Mouse (Mus musculus) MEL (cell line): ENCODE measurements at regions not wholly inside any gene's neighbourhood (a gene's known extent, or its start where the extent isn't known, plus 50 kb on each side); places are given as distances from the start of the nearest gene placed in this dataset.

Experiments
- DNase-seq: peaks from one replicate; pipeline ENCODE4 v3.0.0; 2011; ENCODE audit warnings: low read depth, low spot score
- H3K27ac ChIP-seq: 2 replicates; pipeline ENCODE4 v1.5.1; 2012; ENCODE audit warnings: low read depth, mild to moderate bottlenecking, control low read depth, low read length, moderate library complexity; ENCODE audit not compliant: control insufficient read depth
- H3K27me3 ChIP-seq, 2 experiments: fragments of 150-350 bp in 1 of 2; sonication (generic) in 1 of 2; 2 replicates each; pipeline ENCODE4 v1.6.1; 2012; ENCODE audit warnings: low read length in 2 of 2, mild to moderate bottlenecking in 2 of 2, improper control_type of control experiment in 1 of 2, moderate library complexity in 1 of 2; ENCODE audit not compliant: insufficient read depth in 2 of 2, control insufficient read depth in 1 of 2
- H3K36me3 ChIP-seq, 2 experiments: 2 replicates each; pipeline ENCODE4 v1.6.1; 2012 to 2014; ENCODE audit warnings: low read length in 2 of 2, improper control_type of control experiment in 1 of 2, inconsistent platforms in 1 of 2, mild to moderate bottlenecking in 1 of 2; ENCODE audit not compliant: insufficient read depth in 2 of 2, control insufficient read depth in 1 of 2
- H3K4me1 ChIP-seq, 2 experiments: fragments of 150-350 bp in 1 of 2; sonication (generic) in 1 of 2; 2 replicates each; pipeline ENCODE4 v1.6.1; 2012; ENCODE audit warnings: low read length in 2 of 2, improper control_type of control experiment in 1 of 2, mild to moderate bottlenecking in 1 of 2; ENCODE audit not compliant: insufficient read depth in 2 of 2, control insufficient read depth in 1 of 2
- H3K4me3 ChIP-seq, 2 experiments: fragments of 150-350 bp in 1 of 2; sonication (generic) in 1 of 2; 2 replicates each; pipeline ENCODE4 v1.5.1; 2012; ENCODE audit warnings: low read depth in 2 of 2, low read length in 2 of 2, mild to moderate bottlenecking in 2 of 2, moderate library complexity in 2 of 2, control low read depth in 1 of 2, improper control_type of control experiment in 1 of 2; ENCODE audit not compliant: control insufficient read depth in 1 of 2, insufficient read depth in 1 of 2
- H3K79me2 ChIP-seq: 2 replicates; pipeline ENCODE4 v1.6.1; 2012; ENCODE audit warnings: mild to moderate bottlenecking, low read length, moderate library complexity; ENCODE audit not compliant: control insufficient read depth, poor library complexity, insufficient read depth
- H3K9ac ChIP-seq: 2 replicates; pipeline ENCODE4 v1.6.1; 2012; ENCODE audit warnings: low read depth, mild to moderate bottlenecking, control low read depth, low read length, moderate library complexity; ENCODE audit not compliant: control insufficient read depth, poor library complexity, severe bottlenecking
- H3K9me3 ChIP-seq: fragments of 150-350 bp; sonication (generic); replicated peaks from 2 replicates; pipeline ENCODE4 v1.6.1; 2012; ENCODE audit warnings: mild to moderate bottlenecking, low read length, improper control_type of control experiment, moderate library complexity; ENCODE audit not compliant: insufficient read depth
- BHLHE40 ChIP-seq: IDR thresholded peaks from 2 replicates; pipeline ENCODE4 v1.6.1; 2012; ENCODE audit warnings: low read depth, mild to moderate bottlenecking, inconsistent platforms, low read length, improper control_type of control experiment, borderline replicate concordance
- CHD2 ChIP-seq: IDR thresholded peaks from 2 replicates; pipeline ENCODE4 v1.6.1; 2011; ENCODE audit warnings: low read length, improper control_type of control experiment
- ELF1 ChIP-seq: IDR thresholded peaks from 2 replicates; pipeline ENCODE4 v1.6.1; 2014; ENCODE audit warnings: low read depth, mild to moderate bottlenecking, inconsistent platforms, low read length, improper control_type of control experiment, moderate library complexity
- ETS1 ChIP-seq: IDR thresholded peaks from 2 replicates; pipeline ENCODE4 v1.6.1; 2012; ENCODE audit warnings: low read depth, mild to moderate bottlenecking, inconsistent platforms, low read length, improper control_type of control experiment, moderate library complexity
- GATA1 ChIP-seq: IDR thresholded peaks from 2 replicates; pipeline ENCODE4 v1.6.1; 2011; ENCODE audit warnings: low read depth, low read length, improper control_type of control experiment
- MEF2A ChIP-seq: IDR thresholded peaks from 2 replicates; pipeline ENCODE4 v1.6.1; 2014; ENCODE audit warnings: low read depth, mild to moderate bottlenecking, inconsistent platforms, low read length, improper control_type of control experiment; ENCODE audit not compliant: poor library complexity, insufficient replicate concordance, severe bottlenecking; ENCODE audit errors: extremely low read depth
- MYB ChIP-seq: IDR thresholded peaks from 2 replicates; pipeline ENCODE4 v1.6.1; 2011; ENCODE audit warnings: mild to moderate bottlenecking, low read depth, low read length, improper control_type of control experiment
- NELFE ChIP-seq: IDR thresholded peaks from 2 replicates; pipeline ENCODE4 v1.6.1; 2011; ENCODE audit warnings: low read depth, low read length, improper control_type of control experiment
- NRF1 ChIP-seq: IDR thresholded peaks from 2 replicates; pipeline ENCODE4 v1.6.1; 2014; ENCODE audit warnings: low read depth, mild to moderate bottlenecking, inconsistent platforms, low read length, improper control_type of control experiment, moderate library complexity; ENCODE audit not compliant: poor library complexity, insufficient read depth, severe bottlenecking
- POLR2A ChIP-seq, 2 experiments: IDR thresholded peaks; 2 replicates each; pipeline ENCODE4 v1.6.1; 2011 to 2012; ENCODE audit warnings: low read length in 2 of 2, mild to moderate bottlenecking in 2 of 2, control low read depth in 1 of 2, improper control_type of control experiment in 1 of 2, low read depth in 1 of 2, moderate library complexity in 1 of 2; ENCODE audit not compliant: control insufficient read depth in 1 of 2, insufficient read depth in 1 of 2, poor library complexity in 1 of 2
- POLR2AphosphoS2 ChIP-seq: IDR thresholded peaks from 2 replicates; pipeline ENCODE4 v1.6.1; 2011; ENCODE audit warnings: low read length, improper control_type of control experiment
- POLR2AphosphoS5 ChIP-seq: IDR thresholded peaks from 2 replicates; pipeline ENCODE4 v1.6.1; 2012; ENCODE audit warnings: low read depth, borderline replicate concordance, mild to moderate bottlenecking, inconsistent platforms, low read length, moderate library complexity, mixed read lengths
- RAD21 ChIP-seq: IDR thresholded peaks from 2 replicates; pipeline ENCODE4 v1.6.1; 2011; ENCODE audit warnings: mild to moderate bottlenecking, low read depth, low read length, improper control_type of control experiment
- RCOR1 ChIP-seq: IDR thresholded peaks from 2 replicates; pipeline ENCODE4 v1.6.1; 2012; ENCODE audit warnings: low read depth, mild to moderate bottlenecking, inconsistent platforms, low read length, improper control_type of control experiment
- SIN3A ChIP-seq: IDR thresholded peaks from 2 replicates; pipeline ENCODE4 v1.6.1; 2012; ENCODE audit warnings: low read length, improper control_type of control experiment, inconsistent platforms
- TAL1 ChIP-seq: IDR thresholded peaks from 2 replicates; pipeline ENCODE4 v1.6.1; 2012; ENCODE audit warnings: mild to moderate bottlenecking, inconsistent platforms, low read length, moderate library complexity, mixed read lengths
- TBP ChIP-seq: IDR thresholded peaks from 2 replicates; pipeline ENCODE4 v1.8.0; 2011; ENCODE audit warnings: low read depth, low read length, improper control_type of control experiment
- TCF12 ChIP-seq: IDR thresholded peaks from 2 replicates; pipeline ENCODE4 v1.6.1; 2014; ENCODE audit warnings: low read depth, mild to moderate bottlenecking, inconsistent platforms, low read length, improper control_type of control experiment, moderate library complexity
- UBTF ChIP-seq: IDR thresholded peaks from 2 replicates; pipeline ENCODE4 v1.6.1; 2012; ENCODE audit warnings: low read depth, mild to moderate bottlenecking, inconsistent platforms, low read length, improper control_type of control experiment, moderate library complexity, borderline replicate concordance; ENCODE audit not compliant: insufficient read depth
- USF2 ChIP-seq, 2 experiments: IDR thresholded peaks; 2 replicates each; pipeline ENCODE4 v1.6.1; 2011 to 2012; ENCODE audit warnings: improper control_type of control experiment in 2 of 2, low read length in 2 of 2, borderline replicate concordance in 1 of 2, inconsistent platforms in 1 of 2, low read depth in 1 of 2, mild to moderate bottlenecking in 1 of 2; ENCODE audit not compliant: insufficient read depth in 1 of 2
- ZNF384 ChIP-seq: IDR thresholded peaks from 2 replicates; pipeline ENCODE4 v1.6.1; 2012; ENCODE audit warnings: low read depth, mild to moderate bottlenecking, inconsistent platforms, low read length, improper control_type of control experiment

DNA sequence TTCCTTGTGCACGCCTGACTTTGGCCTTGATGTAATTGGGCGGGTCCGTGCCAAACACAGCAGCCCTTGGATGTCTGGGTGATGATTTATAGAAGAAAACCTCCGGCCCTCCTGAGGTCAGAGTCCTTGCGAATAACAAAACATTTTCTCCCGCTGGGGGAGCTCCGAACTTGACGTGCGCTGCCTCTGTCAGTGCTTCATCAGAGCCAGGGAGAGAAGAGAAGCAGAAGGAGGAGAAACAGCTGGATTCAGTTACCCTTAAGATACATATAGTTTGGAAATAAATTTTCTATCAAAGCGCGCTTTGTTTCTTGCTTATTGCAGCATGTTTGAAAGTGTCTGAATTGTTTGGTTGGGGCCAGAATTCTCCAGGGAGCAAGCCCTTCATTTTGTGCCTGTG, 225.2 kb upstream of the Myocd start:
- Histone ChIP-seq H3K9ac (no peak overlapping the region), H3K9me3 (no peaks in the 10 kb centered on the region), H3K79me2 (no peaks in the 10 kb centered on the region), H3K4me3 (no peak overlapping the region), H3K4me1 (peaks cover 0 to 7% of the 10 kb centered on the region in 2 experiments; a peak in 1 of 4 replicates), H3K36me3 (peaks cover 0 to 2% of the 10 kb centered on the region in 2 experiments; a peak in 1 of 4 replicates)
- TF ChIP-seq NELFE: no peak
- TF ChIP-seq TAL1: no peak
- no peak for TF ChIP-seq ELF1
- no peak for TF ChIP-seq RCOR1
- TF ChIP-seq MEF2A: no peak
- no peak for TF ChIP-seq BHLHE40
- TF ChIP-seq ETS1: no peak
- TF ChIP-seq, all 39 proteins: peak for 0
- Histone ChIP-seq H3K27ac (no peak overlapping the region), H3K27me3 (no peaks in the 10 kb centered on the region)
- DNase-seq: no peak

DNA sequence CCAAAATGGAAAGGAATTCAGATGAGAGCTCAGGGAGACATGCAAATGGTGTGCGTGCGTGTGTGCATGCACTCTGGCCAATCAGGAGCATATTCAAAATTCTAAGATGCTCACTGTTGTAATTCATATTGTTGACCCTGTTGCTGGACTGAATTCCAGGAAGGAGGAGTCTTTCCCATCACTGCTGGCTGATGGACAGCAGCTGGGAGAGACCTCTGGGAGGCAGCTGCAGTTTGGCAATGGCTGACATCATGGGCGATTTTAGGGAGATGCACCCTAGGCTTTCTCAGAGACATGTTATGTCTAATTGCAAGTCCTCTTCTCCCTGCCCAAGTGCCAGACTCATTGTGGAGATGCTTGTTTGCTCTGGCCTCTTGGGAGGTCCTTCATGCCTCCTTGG, 220.6 kb upstream of the Myocd start:
- Histone ChIP-seq H3K27ac (no peak overlapping the region), H3K9ac (no peak overlapping the region)
- TF ChIP-seq RAD21: no peak
- no peak for TF ChIP-seq CHD2
- TF ChIP-seq ETS1: no peak
- no peak for TF ChIP-seq RCOR1
- TF ChIP-seq BHLHE40: no peak
- no peak for TF ChIP-seq POLR2AphosphoS5
- no peak for TF ChIP-seq NRF1
- no peak for TF ChIP-seq MYB
- TF ChIP-seq, all 39 proteins: peak for 0
- Histone ChIP-seq H3K4me3 (no peak overlapping the region), H3K4me1 (no peaks in the 10 kb centered on the region), H3K27me3 (no peaks in the 10 kb centered on the region), H3K36me3 (no peaks in the 10 kb centered on the region), H3K79me2 (no peaks in the 10 kb centered on the region), H3K9me3 (no peaks in the 10 kb centered on the region)
- DNase-seq: no peak

DNA sequence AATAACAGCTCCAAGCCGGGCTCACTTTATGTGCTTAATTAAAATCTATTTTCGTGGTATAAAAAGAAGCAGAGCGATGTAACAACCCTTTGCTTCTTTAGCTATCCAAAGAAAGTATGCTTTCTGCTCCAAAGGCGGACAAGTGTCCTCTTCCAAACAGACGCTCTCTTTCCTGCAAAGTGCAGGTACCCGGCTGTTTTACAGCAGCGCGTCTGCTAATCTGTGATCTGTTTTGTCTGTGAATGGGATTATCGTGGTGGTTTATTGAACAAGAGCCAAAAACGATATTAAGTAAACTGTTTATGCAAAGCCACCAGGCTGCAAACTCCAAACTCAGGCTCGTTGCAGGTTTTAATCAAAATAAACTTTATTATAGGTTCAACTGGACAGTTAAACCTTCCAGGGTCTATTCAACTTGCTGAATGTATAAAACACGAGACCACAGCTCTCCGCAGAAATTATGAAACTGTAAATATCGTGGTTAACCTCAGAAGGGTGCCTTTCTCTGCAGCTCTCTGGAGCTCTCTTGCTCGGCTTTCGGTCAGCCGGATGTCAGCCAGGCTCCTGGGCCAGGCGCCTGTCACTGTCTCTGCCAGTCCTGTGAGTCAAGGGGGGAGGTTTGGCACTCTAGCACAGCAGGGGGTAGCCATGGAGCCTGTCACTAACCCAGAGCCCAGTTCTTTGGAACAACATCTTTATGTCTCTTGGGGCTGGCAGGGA, 206.2 kb upstream of the Myocd start:
- no peak for DNase-seq
- Histone ChIP-seq H3K27ac (no peak overlapping the region), H3K4me3 (no peak overlapping the region), H3K27me3 (no peaks in the 10 kb centered on the region), H3K4me1 (no peaks in the 10 kb centered on the region), H3K79me2 (no peaks in the 10 kb centered on the region), H3K9me3 (no peaks in the 10 kb centered on the region), H3K9ac (no peak overlapping the region), H3K36me3 (no peaks in the 10 kb centered on the region)
- TF ChIP-seq GATA1 (no peak), USF2 (IDR thresholded peaks at IDR 0.05; ENCODE audit: borderline replicate concordance in 1 of 2, insufficient read depth in 1 of 2, low read depth in 1 of 2, low read length in 2 of 2) (no peak), NELFE (no peak), TCF12 (no peak), TBP (no peak), POLR2AphosphoS2 (no peak), ZNF384 (no peak), RAD21 (no peak), SIN3A (no peak), ELF1 (no peak), UBTF (no peak), CHD2 (no peak), POLR2A (IDR thresholded peaks at IDR 0.05; ENCODE audit: control insufficient read depth in 1 of 2, insufficient read depth in 1 of 2, low read depth in 1 of 2, low read length in 2 of 2, poor library complexity in 1 of 2) (no peak)
- TF ChIP-seq, all 39 proteins: peak for 0
